Mouse (Mus musculus): ENCODE measurements around the gene Pdpn. TPM values are rescaled to one million over a fixed set of nuclear protein-coding genes. Genes with fewer than 3 reads are reported as not detected.

The Pdpn gene
- polyA plus RNA-seq, 1 experiment from 2014 or later, result 31.1 TPM

GRCm38 (mm10) chr4:143270903-143271302 lies 28.5 kb downstream of the Pdpn start:
- no peak for ATAC-seq (ENCODE audit: insufficient number of reproducible peaks, insufficient read depth, low FRiP score, low TSS enrichment, low read depth)
- Histone ChIP-seq H3K9ac (no peak overlapping the region), H3K4me2 (no peak overlapping the region), H3K27me3 (no peaks in the 10 kb centered on the region), H3K9me3 (no peaks in the 10 kb centered on the region), H3K27ac (no peak overlapping the region), H3K36me3 (peaks cover 21% of the 10 kb centered on the region; the same call in 1 of the 2 replicates), H3K4me3 (no peak overlapping the region), H3K4me1 (no peaks in the 10 kb centered on the region)
- 73% methylated on average over 3 of the region's 3 CpGs for WGBS

GRCm38 (mm10) chr4:143262696-143263095 lies 36.7 kb downstream of the Pdpn start:
- H3K9me3 ChIP-seq, result no peaks in the 10 kb centered on the region
- H3K36me3 ChIP-seq, result 0 out of 2 replicates have a peak, but pooled peaks cover 2% of the 10 kb centered on the region
- no peak overlapping the region for H3K4me3 ChIP-seq
- no peak overlapping the region for H3K9ac ChIP-seq
- H3K27me3 ChIP-seq, result no peaks in the 10 kb centered on the region
- no peak overlapping the region for H3K4me2 ChIP-seq
- WGBS, result 78% methylated on average over 12 of the region's 12 CpGs
- no peak for ATAC-seq (ENCODE audit: insufficient number of reproducible peaks, insufficient read depth, low FRiP score, low TSS enrichment, low read depth)
- no peaks in the 10 kb centered on the region; the same call in 1 of the 2 replicates for H3K4me1 ChIP-seq
- H3K27ac ChIP-seq, result no peak overlapping the region

DNA sequence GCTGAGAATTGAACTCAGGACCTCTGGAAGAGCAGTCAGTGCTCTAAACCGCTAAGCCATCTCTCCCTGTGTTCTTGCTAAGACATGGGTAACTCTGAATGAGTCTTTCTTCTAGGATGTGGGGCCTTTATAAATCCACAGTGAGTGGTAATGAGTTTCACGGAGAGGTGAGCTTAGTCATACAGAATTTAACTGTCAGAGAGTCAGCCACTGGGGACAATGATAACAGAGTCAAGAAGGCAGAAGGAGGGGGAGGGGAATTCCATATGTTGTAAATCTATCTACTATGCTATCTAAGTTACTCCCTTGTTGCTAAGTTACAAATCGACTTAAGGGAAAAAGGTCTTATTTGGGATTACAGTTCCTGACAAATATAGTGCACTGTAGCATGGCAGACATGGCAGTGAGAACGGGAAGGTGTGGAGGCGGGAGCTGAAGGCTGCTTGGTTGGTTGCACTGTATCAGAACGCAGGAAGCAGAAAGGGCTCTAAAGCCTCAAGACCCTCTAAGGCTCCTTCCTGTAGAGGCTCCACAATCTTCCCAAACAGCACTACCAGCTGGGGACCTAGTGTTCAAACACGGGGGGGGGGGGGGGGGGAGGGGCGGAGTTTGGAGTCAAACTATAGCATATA lies 39.5 kb downstream of the Pdpn start:
- no peaks in the 10 kb centered on the region; the same call in 1 of the 2 replicates for H3K4me1 ChIP-seq
- no peak overlapping the region for H3K9ac ChIP-seq
- no peaks in the 10 kb centered on the region for H3K27me3 ChIP-seq
- H3K4me2 ChIP-seq, result no peak overlapping the region
- no peak overlapping the region for H3K4me3 ChIP-seq
- H3K9me3 ChIP-seq, result no peaks in the 10 kb centered on the region
- ATAC-seq (ENCODE audit: insufficient number of reproducible peaks, insufficient read depth, low FRiP score, low TSS enrichment, low read depth), result no peak
- no peaks in the 10 kb centered on the region for H3K36me3 ChIP-seq
- H3K27ac ChIP-seq, result no peak overlapping the region
- WGBS, result 55% methylated on average over 8 of the region's 8 CpGs

GRCm38 (mm10) chr4:143258517-143258916 lies 40.8 kb downstream of the Pdpn start:
- H3K9me3 ChIP-seq, result no peaks in the 10 kb centered on the region
- no peak overlapping the region for H3K27ac ChIP-seq
- no peaks in the 10 kb centered on the region for H3K36me3 ChIP-seq
- peak overlapping the region; percentile 48 for H3K4me2 ChIP-seq
- H3K9ac ChIP-seq, result no peak overlapping the region
- 36% methylated on average over 19 of the region's 19 CpGs for WGBS
- ATAC-seq (ENCODE audit: insufficient number of reproducible peaks, insufficient read depth, low FRiP score, low TSS enrichment, low read depth), result no peak
- H3K4me3 ChIP-seq, result peak overlapping the region; percentile 21; the same call in 1 of the 2 replicates
- H3K27me3 ChIP-seq, result no peaks in the 10 kb centered on the region
- H3K4me1 ChIP-seq, result no peaks in the 10 kb centered on the region; the same call in 1 of the 2 replicates

GRCm38 (mm10) chr4:143257971-143258370 lies 41.4 kb downstream of the Pdpn start:
- Histone ChIP-seq H3K9ac (no peak overlapping the region), H3K4me1 (no peaks in the 10 kb centered on the region; the same call in 1 of the 2 replicates), H3K27me3 (no peaks in the 10 kb centered on the region), H3K9me3 (no peaks in the 10 kb centered on the region), H3K36me3 (no peaks in the 10 kb centered on the region), H3K4me2 (no peak overlapping the region), H3K27ac (no peak overlapping the region), H3K4me3 (no peak overlapping the region)
- ATAC-seq (ENCODE audit: insufficient number of reproducible peaks, insufficient read depth, low FRiP score, low TSS enrichment, low read depth), result no peak
- 46% methylated on average over 6 of the region's 6 CpGs for WGBS

- Histone ChIP-seq H3K9ac (no peak overlapping the region), H3K9me3 (no peaks in the 10 kb centered on the region; the same call in 1 of the 2 replicates), H3K4me2 (no peak overlapping the region), H3K4me3 (no peak overlapping the region), H3K36me3 (no peaks in the 10 kb centered on the region), H3K4me1 (no peaks in the 10 kb centered on the region; the same call in 1 of the 2 replicates), H3K27me3 (no peaks in the 10 kb centered on the region), H3K27ac (no peak overlapping the region)
- 77% methylated on average over 8 of the region's 8 CpGs for WGBS
- no peak for ATAC-seq (ENCODE audit: insufficient number of reproducible peaks, insufficient read depth, low FRiP score, low TSS enrichment, low read depth)
Observed at GRCm38 (mm10) chr4:143255541-143255940, 43.8 kb downstream of the Pdpn start.

GRCm38 (mm10) chr4:143253356-143253755 lies 46.0 kb downstream of the Pdpn start:
- WGBS, result 96% methylated on average over 1 of the region's 1 CpGs
- no peak for ATAC-seq (ENCODE audit: insufficient number of reproducible peaks, insufficient read depth, low FRiP score, low TSS enrichment, low read depth)

DNA sequence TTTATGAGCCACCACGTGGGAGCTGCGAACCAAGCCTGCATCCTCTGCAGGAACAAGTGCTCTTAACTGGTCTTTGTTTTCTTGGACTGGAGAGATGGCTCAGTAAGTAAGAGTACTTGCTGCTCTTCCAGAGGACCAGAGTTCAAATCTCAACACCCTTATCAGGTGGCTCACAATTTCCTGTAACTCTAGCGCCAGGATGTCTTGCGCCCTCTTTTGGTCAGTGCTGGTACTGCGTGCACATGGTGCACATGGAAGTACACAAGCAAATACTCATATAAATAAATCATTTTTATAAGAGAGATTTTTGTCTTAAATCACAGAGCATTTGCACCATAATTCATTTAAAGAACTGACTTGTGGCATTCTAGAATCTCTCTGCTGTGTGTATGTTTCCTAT lies 51.3 kb downstream of the Pdpn start:
- no peak overlapping the region for H3K9ac ChIP-seq
- H3K9me3 ChIP-seq, result no peaks in the 10 kb centered on the region; the same call in 1 of the 2 replicates
- no peaks in the 10 kb centered on the region for H3K4me1 ChIP-seq
- 74% methylated on average over 5 of the region's 5 CpGs for WGBS
- H3K27me3 ChIP-seq, result 0 out of 2 replicates have a peak, but pooled peaks cover 3% of the 10 kb centered on the region
- no peaks in the 10 kb centered on the region for H3K36me3 ChIP-seq
- H3K4me2 ChIP-seq, result no peak overlapping the region
- no peak overlapping the region for H3K4me3 ChIP-seq
- H3K27ac ChIP-seq, result no peak overlapping the region
- no peak for ATAC-seq (ENCODE audit: insufficient number of reproducible peaks, insufficient read depth, low FRiP score, low TSS enrichment, low read depth)

More at GRCm38 (mm10) chr4:143253356-143253755, 46.0 kb downstream of the Pdpn start:
- H3K27ac ChIP-seq, result no peak overlapping the region
- no peaks in the 10 kb centered on the region for H3K4me1 ChIP-seq
- H3K27me3 ChIP-seq, result 0 out of 2 replicates have a peak, but pooled peaks cover 3% of the 10 kb centered on the region
- H3K4me3 ChIP-seq, result no peak overlapping the region
- H3K9ac ChIP-seq, result no peak overlapping the region
- H3K9me3 ChIP-seq, result no peaks in the 10 kb centered on the region; the same call in 1 of the 2 replicates
- no peaks in the 10 kb centered on the region for H3K36me3 ChIP-seq
- no peak overlapping the region for H3K4me2 ChIP-seq

GRCm38 (mm10) chr4:143241294-143241693 lies 58.1 kb downstream of the Pdpn start:
- Histone ChIP-seq H3K27ac (no peak overlapping the region), H3K9ac (no peak overlapping the region), H3K9me3 (no peaks in the 10 kb centered on the region), H3K4me3 (no peak overlapping the region), H3K27me3 (no peaks in the 10 kb centered on the region), H3K4me2 (no peak overlapping the region), H3K36me3 (no peaks in the 10 kb centered on the region), H3K4me1 (no peaks in the 10 kb centered on the region)
- ATAC-seq (ENCODE audit: insufficient number of reproducible peaks, insufficient read depth, low FRiP score, low TSS enrichment, low read depth), result no peak
- WGBS, result 74% methylated on average over 9 of the region's 9 CpGs

GRCm38 (mm10) chr4:143239615-143240201 lies 59.7 kb downstream of the Pdpn start:
- Histone ChIP-seq H3K27ac (no peak overlapping the region), H3K9me3 (no peaks in the 10 kb centered on the region), H3K4me2 (no peak overlapping the region), H3K4me1 (no peaks in the 10 kb centered on the region), H3K36me3 (no peaks in the 10 kb centered on the region), H3K4me3 (no peak overlapping the region), H3K9ac (no peak overlapping the region), H3K27me3 (no peaks in the 10 kb centered on the region)
- WGBS, result 89% methylated on average over 9 of the region's 9 CpGs
- no peak for ATAC-seq (ENCODE audit: insufficient number of reproducible peaks, insufficient read depth, low FRiP score, low TSS enrichment, low read depth)

GRCm38 (mm10) chr4:143239117-143239516 lies 60.2 kb downstream of the Pdpn start:
- Histone ChIP-seq H3K4me1 (no peaks in the 10 kb centered on the region), H3K36me3 (no peaks in the 10 kb centered on the region), H3K27me3 (no peaks in the 10 kb centered on the region), H3K4me3 (no peak overlapping the region), H3K27ac (no peak overlapping the region), H3K9me3 (peaks cover 6% of the 10 kb centered on the region; the same call in 1 of the 2 replicates), H3K9ac (no peak overlapping the region), H3K4me2 (no peak overlapping the region)
- 92% methylated on average over 5 of the region's 5 CpGs for WGBS
- ATAC-seq (ENCODE audit: insufficient number of reproducible peaks, insufficient read depth, low FRiP score, low TSS enrichment, low read depth), result no peak

Data from embryonic facial prominence, embryonic 13.5 days (tissue).